Mouse (Mus musculus): ENCODE data around the gene Derl3.

Derl3 gene

DNA sequence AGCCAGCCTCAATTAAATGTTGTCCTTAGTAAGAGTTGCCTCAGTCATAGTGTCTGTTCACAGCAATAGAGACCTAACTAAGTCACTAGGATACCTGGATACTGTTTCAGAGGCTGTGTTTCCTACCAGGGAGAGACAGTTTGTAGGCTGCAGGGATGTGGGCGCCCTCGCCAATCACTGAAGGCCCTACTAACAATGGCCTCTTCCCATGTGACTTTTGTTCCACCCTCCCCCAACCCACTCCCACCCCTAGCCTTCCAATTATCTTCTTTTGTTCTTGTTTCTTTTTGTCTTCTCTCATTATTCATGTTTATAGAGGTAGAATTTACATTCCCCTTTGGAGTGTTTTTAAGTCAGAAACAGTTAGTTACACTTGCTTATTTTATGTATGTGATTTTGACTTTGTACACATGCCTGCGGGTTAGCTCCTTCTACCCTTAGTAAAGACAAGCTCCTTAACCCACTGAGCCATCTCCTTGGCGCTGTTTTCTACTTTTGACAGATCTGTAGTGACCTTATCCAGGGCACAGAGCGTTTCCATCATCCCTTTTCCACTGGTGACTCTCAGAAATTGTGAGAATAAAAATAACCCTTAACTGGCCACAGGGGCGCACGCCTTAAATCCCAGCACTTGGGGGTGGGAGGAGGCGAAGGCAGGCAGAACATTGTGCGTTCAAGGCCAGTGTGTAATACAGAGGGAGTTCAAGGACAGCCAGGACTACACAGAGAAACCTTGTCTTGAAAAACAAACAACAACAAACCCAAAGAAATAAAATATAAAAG is 48.0 kb downstream of the Derl3 start:
- DNase-seq (ENCODE audit: low spot score in 2 of 2) = no peak

DNA sequence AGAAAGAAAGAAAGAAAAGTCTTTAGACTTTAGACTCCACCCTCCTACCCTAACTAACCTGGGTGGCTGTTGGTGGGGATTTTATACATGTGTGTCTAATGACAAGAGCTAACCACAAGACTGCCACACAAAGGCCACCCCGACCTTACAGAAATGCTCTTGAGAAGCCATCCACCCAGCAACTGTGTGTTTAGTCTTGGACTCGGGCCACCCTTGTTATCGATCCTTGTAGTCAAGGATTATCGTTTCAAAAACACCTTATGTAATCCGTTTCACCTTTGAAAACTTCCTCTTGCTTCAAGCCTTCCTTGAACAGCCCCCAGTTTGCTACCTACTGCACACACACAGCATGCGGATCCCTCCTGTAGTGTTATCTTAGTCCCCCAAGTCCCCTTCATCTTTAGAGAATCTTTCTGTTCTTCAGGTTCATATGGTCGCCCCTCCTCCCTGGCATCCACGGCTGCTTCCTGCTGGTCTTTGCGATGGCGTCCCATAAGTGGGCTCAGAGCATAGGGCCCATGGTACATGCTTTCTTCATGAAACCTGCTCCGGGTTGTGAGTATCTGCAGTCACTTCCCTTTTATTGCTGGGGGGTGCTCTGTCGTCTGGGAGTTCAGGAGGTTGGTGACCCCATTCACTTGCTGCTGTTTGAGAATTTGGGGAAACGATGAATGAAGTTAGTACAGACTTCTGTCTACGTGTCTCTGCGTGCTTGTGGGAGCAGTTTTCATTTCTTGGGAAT is 49.7 kb downstream of the Derl3 start, which contains the start of gene Vpreb3:
Vpreb3 (plus strand) TSS at position 322 of the 742 bp plus-strand sequence.
- DNase-seq (ENCODE audit: low spot score in 2 of 2) = no peak

GRCm38 (mm10) chr10:75944066-75944772 is 51.0 kb downstream of the Derl3 start:
- DNase-seq (ENCODE audit: low spot score in 2 of 2) = no peak

DNA sequence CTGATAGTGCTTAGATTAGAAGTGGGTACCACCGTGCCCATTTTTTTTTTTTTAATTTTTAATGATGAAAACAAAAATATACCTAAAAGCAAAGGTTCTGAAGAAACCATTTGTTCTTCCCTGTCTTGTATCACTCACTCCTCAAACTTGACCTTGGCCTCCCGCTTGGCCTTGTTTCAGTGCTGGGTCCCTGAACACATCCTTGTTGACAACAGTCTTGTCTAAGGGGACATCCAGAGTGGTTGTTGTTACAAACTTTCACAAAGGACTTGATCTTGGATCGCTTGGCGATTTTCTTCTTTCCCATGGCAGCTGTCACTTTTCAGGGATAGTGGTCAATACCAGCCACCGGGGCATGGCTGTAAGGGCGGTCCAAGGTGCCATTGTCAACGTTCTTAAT is 52.0 kb downstream of the Derl3 start:
- no peak for DNase-seq (ENCODE audit: low spot score in 2 of 2)
